Mouse (Mus musculus): ENCODE results near the gene Stk38l. TPM values are rescaled to one million over a fixed set of nuclear protein-coding genes. Genes with fewer than 3 reads are reported as not detected.

Gene Stk38l
- polyA plus RNA-seq (2015; fragmentation: Nextera tagmentation; extraction: Ambion mirVana): 9.8 and 9.9 TPM in 2 replicates

DNA sequence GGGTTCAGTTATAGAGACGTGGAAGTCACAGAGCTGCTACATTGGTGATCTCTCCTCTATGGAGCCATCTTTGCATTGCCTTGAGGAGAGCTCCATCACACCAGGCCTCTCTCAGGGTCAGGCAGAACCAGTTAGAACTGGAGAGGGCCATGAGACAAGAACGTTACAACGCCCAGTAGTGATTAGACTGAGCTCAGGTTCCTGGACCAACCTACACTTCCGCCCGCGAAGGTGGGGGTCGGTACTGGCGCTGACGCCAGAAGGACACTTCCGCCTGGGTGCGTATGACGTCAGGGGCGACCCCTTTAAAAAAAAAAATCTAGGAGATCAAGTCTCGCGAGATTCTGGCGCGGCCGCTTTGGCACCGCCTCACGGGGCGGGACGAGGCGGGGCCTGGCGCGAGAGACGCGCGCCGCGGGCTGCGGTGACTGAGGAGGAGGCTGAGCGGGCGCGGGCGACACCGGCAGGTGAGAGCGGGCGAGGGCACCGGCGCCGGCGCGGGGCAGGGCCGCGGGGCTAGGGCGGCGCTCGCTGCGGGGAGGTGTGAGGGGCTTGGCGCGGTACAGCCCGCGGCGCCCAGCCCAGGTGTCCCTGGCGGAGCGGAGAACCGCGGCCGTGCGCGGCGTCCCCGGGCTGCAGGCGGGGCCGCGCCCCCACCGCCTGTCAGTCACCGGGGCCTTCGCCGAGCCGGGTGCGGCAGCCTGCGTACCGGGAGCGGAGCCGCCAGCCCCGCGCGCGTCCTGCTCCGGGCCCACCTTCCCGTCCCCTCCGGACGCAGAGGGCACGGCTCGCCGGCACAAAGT, at the start of gene Stk38l:
Gene Stk38l (plus strand): TSS at position 415 of the 803 bp plus-strand sequence.

GRCm38 (mm10) chr6:146795924-146796545, 71.2 kb downstream of the Stk38l start, which contains the start of gene Arntl2:
TSS of gene Arntl2 (plus strand) at chr6:146796055.

Other genes starting within 250 kb of the Stk38l start
- gene Itpr2, start 222.8 kb upstream of the Stk38l start, polyA plus RNA-seq (2015; fragmentation: Nextera tagmentation; extraction: Ambion mirVana): 8.7 and 20.4 TPM in 2 replicates
- 66.7 and 91.6 TPM in 2 replicates for gene Fgfr1op2, start 147.8 kb upstream of the Stk38l start, polyA plus RNA-seq (2015; fragmentation: Nextera tagmentation; extraction: Ambion mirVana)
- 28.3 and 30.8 TPM in 2 replicates for gene Ints13, start 147.2 kb upstream of the Stk38l start, polyA plus RNA-seq (2015; fragmentation: Nextera tagmentation; extraction: Ambion mirVana)
- 236 and 358 TPM in 2 replicates for gene Med21, start 82.4 kb upstream of the Stk38l start, polyA plus RNA-seq (2015; fragmentation: Nextera tagmentation; extraction: Ambion mirVana)
- gene Tm7sf3, start 82.2 kb upstream of the Stk38l start, polyA plus RNA-seq (2015; fragmentation: Nextera tagmentation; extraction: Ambion mirVana): 45.0 and 58.4 TPM in 2 replicates
- 2.2 and 3.0 TPM in 2 replicates for gene Arntl2, start 71.1 kb downstream of the Stk38l start, polyA plus RNA-seq (2015; fragmentation: Nextera tagmentation; extraction: Ambion mirVana)
- gene Smco2, start 125.1 kb downstream of the Stk38l start, polyA plus RNA-seq (2015; fragmentation: Nextera tagmentation; extraction: Ambion mirVana): not detected in 2 replicates
- gene Ppfibp1, start 163.5 kb downstream of the Stk38l start, polyA plus RNA-seq (2015; fragmentation: Nextera tagmentation; extraction: Ambion mirVana): 27.3 and 43.5 TPM in 2 replicates
- gene 1700034J05Rik, start 229.4 kb downstream of the Stk38l start, polyA plus RNA-seq (2015; fragmentation: Nextera tagmentation; extraction: Ambion mirVana): 0.19 TPM in 1 of 2 replicates, not detected in the other

Data from adrenal gland, postnatal 0 days (tissue).